Mouse (Mus musculus): ENCODE results near the gene Mprip. TPM values are rescaled to one million over a fixed set of nuclear protein-coding genes. Genes with fewer than 3 reads are reported as not detected.
"Not testable (repeated sequence)": the region's sequence is repeated elsewhere in the genome, so short reads cannot be mapped to it uniquely, and the experiment has no call there.

Gene Mprip
- polyA plus RNA-seq (2012): 3.0 and 3.4 TPM in 2 replicates

- TF ChIP-seq GATA1 (IDR thresholded peaks at IDR 0.05; ENCODE audit: low read length): no peak
- TF ChIP-seq TAL1 (IDR thresholded peaks at IDR 0.05; ENCODE audit: low read length): no peak
- peaks cover 4% of the 10 kb centered on the region; the same call in 1 of the 2 replicates for H3K36me3 ChIP-seq (ENCODE audit: control insufficient read depth)
- H3K4me1 ChIP-seq (ENCODE audit: control insufficient read depth): peaks cover 42% of the 10 kb centered on the region
- H3K27me3 ChIP-seq (ENCODE audit: control insufficient read depth): peaks cover 3% of the 10 kb centered on the region; the same call in 1 of the 2 replicates
- peak within 1 kb of the TSS; percentile 81 for H3K4me3 ChIP-seq (replicated peaks)
- H3K9me3 ChIP-seq (ENCODE audit: control insufficient read depth, low read length): no peaks in the 10 kb centered on the region
These were observed at the start of gene Mprip for GRCm38 (mm10) chr11:59661005-59661404. Mprip (plus strand) TSS chr11:59661305.

- no peaks in the 10 kb centered on the region for H3K9me3 ChIP-seq (ENCODE audit: control insufficient read depth, low read length)
- no peaks in the 10 kb centered on the region for H3K4me1 ChIP-seq (ENCODE audit: control insufficient read depth)
- no peak overlapping the region for H3K4me3 ChIP-seq (replicated peaks)
- peaks cover 3% of the 10 kb centered on the region; the same call in 1 of the 2 replicates for H3K27me3 ChIP-seq (ENCODE audit: control insufficient read depth)
- TF ChIP-seq GATA1 (IDR thresholded peaks at IDR 0.05; ENCODE audit: low read length) (no peak), TAL1 (IDR thresholded peaks at IDR 0.05; ENCODE audit: low read length) (no peak)
- H3K36me3 ChIP-seq (ENCODE audit: control insufficient read depth): no peaks in the 10 kb centered on the region
These were observed 49.5 kb upstream of the Mprip start for GRCm38 (mm10) chr11:59611646-59612045.

- TF ChIP-seq GATA1 (IDR thresholded peaks at IDR 0.05; ENCODE audit: low read length) (no peak), TAL1 (IDR thresholded peaks at IDR 0.05; ENCODE audit: low read length) (no peak)
- Histone ChIP-seq H3K36me3 (ENCODE audit: control insufficient read depth) (no peaks in the 10 kb centered on the region), H3K27me3 (ENCODE audit: control insufficient read depth) (peaks cover 7% of the 10 kb centered on the region; the same call in 1 of the 2 replicates), H3K4me3 (replicated peaks) (no peak overlapping the region), H3K4me1 (ENCODE audit: control insufficient read depth) (no peaks in the 10 kb centered on the region), H3K9me3 (ENCODE audit: control insufficient read depth, low read length) (no peaks in the 10 kb centered on the region)
These were observed 47.0 kb upstream of the Mprip start for GRCm38 (mm10) chr11:59614120-59614519.

- H3K9me3 ChIP-seq (ENCODE audit: control insufficient read depth, low read length); H3K4me1 ChIP-seq (ENCODE audit: control insufficient read depth); H3K4me3 ChIP-seq (replicated peaks); H3K27me3 ChIP-seq (ENCODE audit: control insufficient read depth); H3K36me3 ChIP-seq (ENCODE audit: control insufficient read depth): not testable (repeated sequence)
These were observed 44.1 kb upstream of the Mprip start for GRCm38 (mm10) chr11:59616986-59617385.

- no peak for TF ChIP-seq GATA1 (IDR thresholded peaks at IDR 0.05; ENCODE audit: low read length)
- no peak for TF ChIP-seq TAL1 (IDR thresholded peaks at IDR 0.05; ENCODE audit: low read length)
- Histone ChIP-seq H3K9me3 (ENCODE audit: control insufficient read depth, low read length) (no peaks in the 10 kb centered on the region), H3K4me1 (ENCODE audit: control insufficient read depth) (no peaks in the 10 kb centered on the region), H3K27me3 (ENCODE audit: control insufficient read depth) (peaks cover 4% of the 10 kb centered on the region; the same call in 1 of the 2 replicates), H3K36me3 (ENCODE audit: control insufficient read depth) (no peaks in the 10 kb centered on the region), H3K4me3 (replicated peaks) (no peak overlapping the region)
These were observed 38.9 kb upstream of the Mprip start for GRCm38 (mm10) chr11:59622214-59622613.

GRCm38 (mm10) chr11:59624017-59624630, 37.0 kb upstream of the Mprip start:
- Histone ChIP-seq H3K4me1 (ENCODE audit: control insufficient read depth) (no peaks in the 10 kb centered on the region), H3K27me3 (ENCODE audit: control insufficient read depth) (no peaks in the 10 kb centered on the region), H3K36me3 (ENCODE audit: control insufficient read depth) (no peaks in the 10 kb centered on the region), H3K9me3 (ENCODE audit: control insufficient read depth, low read length) (no peaks in the 10 kb centered on the region), H3K4me3 (replicated peaks) (no peak overlapping the region)
- TF ChIP-seq GATA1 (IDR thresholded peaks at IDR 0.05; ENCODE audit: low read length) (no peak), TAL1 (IDR thresholded peaks at IDR 0.05; ENCODE audit: low read length) (no peak)

GRCm38 (mm10) chr11:59626192-59626591, 34.9 kb upstream of the Mprip start:
- H3K36me3 ChIP-seq (ENCODE audit: control insufficient read depth): no peaks in the 10 kb centered on the region
- H3K27me3 ChIP-seq (ENCODE audit: control insufficient read depth): no peaks in the 10 kb centered on the region
- TF ChIP-seq TAL1 (IDR thresholded peaks at IDR 0.05; ENCODE audit: low read length): no peak
- no peaks in the 10 kb centered on the region for H3K9me3 ChIP-seq (ENCODE audit: control insufficient read depth, low read length)
- H3K4me3 ChIP-seq (replicated peaks): no peak overlapping the region
- H3K4me1 ChIP-seq (ENCODE audit: control insufficient read depth): no peaks in the 10 kb centered on the region

- H3K27me3 ChIP-seq (ENCODE audit: control insufficient read depth): no peaks in the 10 kb centered on the region
- TF ChIP-seq TAL1 (IDR thresholded peaks at IDR 0.05; ENCODE audit: low read length): no peak
- TF ChIP-seq GATA1 (IDR thresholded peaks at IDR 0.05; ENCODE audit: low read length): no peak
- H3K9me3 ChIP-seq (ENCODE audit: control insufficient read depth, low read length): no peaks in the 10 kb centered on the region
- no peak overlapping the region for H3K4me3 ChIP-seq (replicated peaks)
- H3K36me3 ChIP-seq (ENCODE audit: control insufficient read depth): no peaks in the 10 kb centered on the region
- H3K4me1 ChIP-seq (ENCODE audit: control insufficient read depth): peaks cover 2% of the 10 kb centered on the region; the same call in 1 of the 2 replicates
These were observed 32.9 kb upstream of the Mprip start for GRCm38 (mm10) chr11:59628177-59628576.

- Histone ChIP-seq H3K36me3 (ENCODE audit: control insufficient read depth) (no peaks in the 10 kb centered on the region), H3K27me3 (ENCODE audit: control insufficient read depth) (no peaks in the 10 kb centered on the region), H3K9me3 (ENCODE audit: control insufficient read depth, low read length) (no peaks in the 10 kb centered on the region), H3K4me3 (replicated peaks) (no peak overlapping the region), H3K4me1 (ENCODE audit: control insufficient read depth) (peaks cover 3% of the 10 kb centered on the region; the same call in 1 of the 2 replicates)
- TF ChIP-seq GATA1 (IDR thresholded peaks at IDR 0.05; ENCODE audit: low read length) (no peak), TAL1 (IDR thresholded peaks at IDR 0.05; ENCODE audit: low read length) (no peak)
These were observed 31.2 kb upstream of the Mprip start for GRCm38 (mm10) chr11:59629871-59630270.

GRCm38 (mm10) chr11:59631980-59632379, 29.1 kb upstream of the Mprip start:
- TF ChIP-seq TAL1 (IDR thresholded peaks at IDR 0.05; ENCODE audit: low read length) (no peak), GATA1 (IDR thresholded peaks at IDR 0.05; ENCODE audit: low read length) (no peak)
- Histone ChIP-seq H3K27me3 (ENCODE audit: control insufficient read depth) (no peaks in the 10 kb centered on the region), H3K36me3 (ENCODE audit: control insufficient read depth) (no peaks in the 10 kb centered on the region)

More at GRCm38 (mm10) chr11:59631980-59632379, 29.1 kb upstream of the Mprip start:
- Histone ChIP-seq H3K4me1 (ENCODE audit: control insufficient read depth) (peaks cover 3% of the 10 kb centered on the region; the same call in 1 of the 2 replicates), H3K4me3 (replicated peaks) (no peak overlapping the region), H3K9me3 (ENCODE audit: control insufficient read depth, low read length) (no peaks in the 10 kb centered on the region)

All from erythroblast, embryonic 14.5 days (primary cell).